Mouse (Mus musculus): ENCODE data around the gene Mybphl. TPM values are rescaled to one million over a fixed set of nuclear protein-coding genes. Genes with fewer than 3 reads are reported as not detected.

The Mybphl gene
- total RNA-seq (2014; rRNA removed) (0.36 TPM in 1 of 2 replicates, not detected in the other), polyA plus RNA-seq (2015; fragmentation: Nextera tagmentation; extraction: Ambion mirVana) (0.11 and 0.19 TPM in 2 replicates)

- H3K27ac ChIP-seq: no peak within 1 kb of the TSS
- no peaks in the 10 kb centered on the region for H3K4me1 ChIP-seq (ENCODE audit: insufficient read depth, low read length)
- 74% methylated on average over 9 of the region's 9 CpGs for WGBS
- H3K27me3 ChIP-seq (ENCODE audit: insufficient read depth, low read length): no peaks in the 10 kb centered on the region
- H3K9ac ChIP-seq (replicated peaks; ENCODE audit: low read length): no peak within 1 kb of the TSS
- no peaks in the 10 kb centered on the region for H3K9me3 ChIP-seq (ENCODE audit: low read length)
- no peak within 1 kb of the TSS for H3K4me2 ChIP-seq (ENCODE audit: low read depth, low read length)
- TF ChIP-seq CTCF (IDR thresholded peaks at IDR 0.05; ENCODE audit: low read depth): no peak
- 0 out of 2 replicates have a peak, but pooled peaks have one; percentile 2 for ATAC-seq
- H3K4me3 ChIP-seq (ENCODE audit: low read length): no peak within 1 kb of the TSS
- no peak for DNase-seq (ENCODE audit: low spot score)
- H3K36me3 ChIP-seq (ENCODE audit: insufficient read depth, low read length): no peaks in the 10 kb centered on the region
Observed at GRCm38 (mm10) chr3:108364270-108364995, at the start of gene Mybphl. TSS of gene Mybphl (plus strand) at chr3:108364911.

DNA sequence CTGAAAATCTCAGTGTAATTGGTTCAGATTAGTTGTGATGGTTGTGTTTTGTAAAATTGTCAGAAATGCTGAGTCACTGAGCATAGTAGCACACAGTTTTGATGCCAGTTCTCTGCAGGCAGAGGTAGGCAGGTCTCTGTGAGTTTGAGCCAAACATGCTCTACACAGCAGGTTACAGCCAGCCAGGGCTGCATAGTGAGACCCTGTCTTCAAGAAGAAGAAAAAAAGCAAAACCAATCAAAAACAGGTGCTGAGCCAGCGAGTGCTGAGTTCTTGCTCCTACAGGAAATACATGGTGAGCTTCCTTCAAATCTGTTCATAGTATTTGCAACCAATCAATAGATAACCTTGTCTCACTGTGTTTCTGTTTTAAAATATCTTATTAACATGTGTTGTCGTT is 46.2 kb upstream of the Mybphl start:
- TF ChIP-seq CTCF (IDR thresholded peaks at IDR 0.05; ENCODE audit: low read depth): no peak
- WGBS: 71% methylated on average over 2 of the region's 2 CpGs
- Histone ChIP-seq H3K9me3 (ENCODE audit: low read length) (no peaks in the 10 kb centered on the region), H3K9ac (replicated peaks; ENCODE audit: low read length) (no peak overlapping the region), H3K27me3 (ENCODE audit: insufficient read depth, low read length) (no peaks in the 10 kb centered on the region), H3K4me2 (ENCODE audit: low read depth, low read length) (no peak overlapping the region), H3K4me3 (ENCODE audit: low read length) (no peak overlapping the region), H3K27ac (no peak overlapping the region), H3K4me1 (ENCODE audit: insufficient read depth, low read length) (no peaks in the 10 kb centered on the region), H3K36me3 (ENCODE audit: insufficient read depth, low read length) (no peaks in the 10 kb centered on the region)
- no peak for ATAC-seq
- DNase-seq (ENCODE audit: low spot score): no peak

GRCm38 (mm10) chr3:108321671-108322070 is 43.0 kb upstream of the Mybphl start:
- 55% methylated on average over 4 of the region's 4 CpGs for WGBS
- TF ChIP-seq CTCF (IDR thresholded peaks at IDR 0.05; ENCODE audit: low read depth): no peak
- no peak overlapping the region for H3K4me3 ChIP-seq (ENCODE audit: low read length)
- no peak overlapping the region for H3K4me2 ChIP-seq (ENCODE audit: low read depth, low read length)
- no peaks in the 10 kb centered on the region for H3K9me3 ChIP-seq (ENCODE audit: low read length)
- H3K27me3 ChIP-seq (ENCODE audit: insufficient read depth, low read length): no peaks in the 10 kb centered on the region
- H3K36me3 ChIP-seq (ENCODE audit: insufficient read depth, low read length): no peaks in the 10 kb centered on the region; the same call in 1 of the 2 replicates
- no peak for DNase-seq (ENCODE audit: low spot score)
- ATAC-seq: 0 out of 2 replicates have a peak, but pooled peaks have one; percentile 39
- H3K27ac ChIP-seq: no peak overlapping the region
- no peaks in the 10 kb centered on the region for H3K4me1 ChIP-seq (ENCODE audit: insufficient read depth, low read length)
- no peak overlapping the region for H3K9ac ChIP-seq (replicated peaks; ENCODE audit: low read length)

GRCm38 (mm10) chr3:108322136-108322535 is 42.6 kb upstream of the Mybphl start:
- Histone ChIP-seq H3K4me3 (ENCODE audit: low read length) (no peak overlapping the region), H3K4me2 (ENCODE audit: low read depth, low read length) (no peak overlapping the region), H3K27ac (no peak overlapping the region), H3K9ac (replicated peaks; ENCODE audit: low read length) (no peak overlapping the region), H3K27me3 (ENCODE audit: insufficient read depth, low read length) (no peaks in the 10 kb centered on the region), H3K36me3 (ENCODE audit: insufficient read depth, low read length) (no peaks in the 10 kb centered on the region; the same call in 1 of the 2 replicates), H3K4me1 (ENCODE audit: insufficient read depth, low read length) (no peaks in the 10 kb centered on the region), H3K9me3 (ENCODE audit: low read length) (no peaks in the 10 kb centered on the region)
- ATAC-seq: no peak
- 83% methylated on average over 4 of the region's 4 CpGs for WGBS
- TF ChIP-seq CTCF (IDR thresholded peaks at IDR 0.05; ENCODE audit: low read depth): no peak
- DNase-seq (ENCODE audit: low spot score): no peak

DNA sequence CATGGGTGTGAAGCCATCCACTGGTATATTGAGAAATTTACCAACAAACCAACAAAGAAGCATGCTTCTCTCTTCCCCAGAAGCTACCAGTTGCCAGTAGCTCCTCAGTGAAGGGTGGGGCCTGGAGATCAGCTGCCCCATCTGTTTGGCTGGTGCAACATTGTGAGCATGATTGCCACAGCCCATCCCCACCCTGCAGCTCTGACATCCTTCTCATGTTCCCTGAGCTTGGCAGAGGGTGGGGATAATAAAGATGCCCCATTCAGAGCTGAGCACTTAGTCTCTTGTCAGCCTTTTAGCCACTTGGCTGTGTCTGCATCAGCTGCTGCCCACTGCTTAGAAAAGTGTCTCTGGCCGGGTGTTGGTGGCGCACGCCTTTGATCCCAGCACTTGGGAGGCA is 41.7 kb upstream of the Mybphl start:
- Histone ChIP-seq H3K36me3 (ENCODE audit: insufficient read depth, low read length) (peaks cover 4% of the 10 kb centered on the region; the same call in 1 of the 2 replicates), H3K4me2 (ENCODE audit: low read depth, low read length) (no peak overlapping the region), H3K4me1 (ENCODE audit: insufficient read depth, low read length) (no peaks in the 10 kb centered on the region), H3K9ac (replicated peaks; ENCODE audit: low read length) (no peak overlapping the region), H3K9me3 (ENCODE audit: low read length) (no peaks in the 10 kb centered on the region), H3K27me3 (ENCODE audit: insufficient read depth, low read length) (no peaks in the 10 kb centered on the region), H3K4me3 (ENCODE audit: low read length) (no peak overlapping the region), H3K27ac (no peak overlapping the region)
- no peak for TF ChIP-seq CTCF (IDR thresholded peaks at IDR 0.05; ENCODE audit: low read depth)
- DNase-seq (ENCODE audit: low spot score) (peak; percentile 31), ATAC-seq (peak; percentile 68)
- WGBS: 60% methylated on average over 3 of the region's 3 CpGs

DNA sequence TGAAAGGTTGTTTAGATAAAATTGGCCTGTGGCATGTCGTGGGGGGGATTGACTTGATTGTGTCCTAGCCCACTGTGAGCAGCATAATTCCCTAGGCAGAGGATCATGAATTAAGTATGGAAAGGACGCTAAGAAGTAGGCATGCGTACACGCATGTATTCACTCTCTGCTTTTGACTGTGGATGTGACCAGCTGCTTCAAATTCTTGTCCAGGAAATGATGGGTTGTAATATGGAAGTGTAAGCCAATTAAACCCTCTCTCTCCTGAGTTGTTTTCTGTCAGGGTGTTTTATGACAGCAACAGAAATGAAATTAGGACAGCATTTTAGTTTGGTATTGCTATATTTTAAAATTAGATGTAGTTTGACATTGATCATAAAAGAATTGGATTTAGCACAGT is 39.9 kb upstream of the Mybphl start:
- WGBS: 78% methylated on average over 4 of the region's 4 CpGs
- Histone ChIP-seq H3K4me1 (ENCODE audit: insufficient read depth, low read length) (no peaks in the 10 kb centered on the region), H3K9me3 (ENCODE audit: low read length) (no peaks in the 10 kb centered on the region), H3K9ac (replicated peaks; ENCODE audit: low read length) (no peak overlapping the region), H3K27me3 (ENCODE audit: insufficient read depth, low read length) (no peaks in the 10 kb centered on the region), H3K27ac (no peak overlapping the region), H3K4me2 (ENCODE audit: low read depth, low read length) (no peak overlapping the region), H3K4me3 (ENCODE audit: low read length) (no peak overlapping the region), H3K36me3 (ENCODE audit: insufficient read depth, low read length) (peaks cover 6% of the 10 kb centered on the region; the same call in 1 of the 2 replicates)
- no peak for ATAC-seq
- TF ChIP-seq CTCF (IDR thresholded peaks at IDR 0.05; ENCODE audit: low read depth): no peak
- no peak for DNase-seq (ENCODE audit: low spot score)

GRCm38 (mm10) chr3:108325521-108325920 is 39.2 kb upstream of the Mybphl start:
- H3K9me3 ChIP-seq (ENCODE audit: low read length): no peaks in the 10 kb centered on the region
- no peak overlapping the region for H3K4me3 ChIP-seq (ENCODE audit: low read length)
- no peak overlapping the region for H3K27ac ChIP-seq
- H3K4me1 ChIP-seq (ENCODE audit: insufficient read depth, low read length): no peaks in the 10 kb centered on the region
- H3K27me3 ChIP-seq (ENCODE audit: insufficient read depth, low read length): no peaks in the 10 kb centered on the region
- peaks cover 6% of the 10 kb centered on the region; the same call in 1 of the 2 replicates for H3K36me3 ChIP-seq (ENCODE audit: insufficient read depth, low read length)
- 93% methylated on average over 9 of the region's 9 CpGs for WGBS
- H3K9ac ChIP-seq (replicated peaks; ENCODE audit: low read length): no peak overlapping the region
- ATAC-seq (no peak), DNase-seq (ENCODE audit: low spot score) (no peak)
- TF ChIP-seq CTCF (IDR thresholded peaks at IDR 0.05; ENCODE audit: low read depth): no peak
- no peak overlapping the region for H3K4me2 ChIP-seq (ENCODE audit: low read depth, low read length)

All from hindbrain, postnatal 0 days (tissue).